Comparison of ENCODE assay signal across 21 mouse cellular contexts in genomic region chr15:80576415-80576994, GRCm38 (mm10). TPM values are rescaled to one million over a fixed set of nuclear protein-coding genes. Genes with fewer than 3 reads are reported as not detected.
DNase-seq lines count a peak whose midpoint lies in the region; ATAC-seq lines count a peak whose summit lies in the region.
"Had no signal": no experiment of that assay in that cellular context is flagged by ENCODE, and none has a peak within 500 bp of the region (broad histone marks: within the 10 kb centered on the region; RNA-seq: fewer than 3 reads in every experiment).

No protein-coding gene starts in this region.

- ATAC-seq in midbrain, embryonic 14.5 days (ENCODE audit: low FRiP score, low TSS enrichment) = no peak
- ATAC-seq: forebrain, embryonic 13.5 days; forebrain, embryonic 15.5 days; Patski had no signal

- 83% methylated on average over 11 of the region's 11 CpGs for WGBS in limb, embryonic 10.5 days
- 73% methylated on average over 11 of the region's 11 CpGs for WGBS in midbrain, embryonic 14.5 days

- H3K9ac ChIP-seq in midbrain, embryonic 14.5 days (replicated peaks; ENCODE audit: low read length) = no peak overlapping the region
- H3K9ac ChIP-seq: embryonic facial prominence, embryonic 12.5 days; forebrain, embryonic 13.5 days; forebrain, embryonic 15.5 days; forebrain, postnatal 0 days had no signal

- no peaks in the 10 kb centered on the region for H3K4me1 ChIP-seq in limb, embryonic 10.5 days
- peaks cover 15% of the 10 kb centered on the region; the same call in 1 of the 2 replicates for H3K4me1 ChIP-seq in midbrain, embryonic 14.5 days (ENCODE audit: control insufficient read depth, insufficient read depth, low read length)
- H3K4me1 ChIP-seq: embryonic facial prominence, embryonic 12.5 days had no signal

- no peak overlapping the region for H3K4me3 ChIP-seq in limb, embryonic 10.5 days
- H3K4me3 ChIP-seq in midbrain, embryonic 14.5 days (replicated peaks; ENCODE audit: low read depth, low read length) = no peak overlapping the region
- H3K4me3 ChIP-seq: embryonic facial prominence, embryonic 10.5 days; embryonic facial prominence, embryonic 12.5 days; forebrain, embryonic 13.5 days; forebrain, embryonic 15.5 days had no signal

- peak; percentile 63 for DNase-seq in CD4-positive helper T cell, adult 2 months (ENCODE audit: low read depth, low spot score)
- DNase-seq in T-cell, adult 2 months (ENCODE audit: low spot score) = peak; percentile 62
- peak; percentile 69 for DNase-seq in naive thymus-derived CD4-positive, alpha-beta T cell, adult 2 months (ENCODE audit: low read depth)
- no peak for DNase-seq in limb, embryonic 10.5 days (ENCODE audit: low spot score)
- no peak for DNase-seq in midbrain, embryonic 14.5 days
- DNase-seq: adrenal gland, adult 2 months; adrenal gland, postnatal 10 days; adrenal gland, postnatal 25 days; cerebellum, adult 11 months; cerebellum, adult 2 months; cerebellum, adult 9-10 months had no signal

- H3K27ac ChIP-seq in limb, embryonic 10.5 days = no peak overlapping the region
- no peak overlapping the region for H3K27ac ChIP-seq in midbrain, embryonic 14.5 days (replicated peaks; ENCODE audit: low read depth, low read length)
- H3K27ac ChIP-seq: embryonic facial prominence, embryonic 10.5 days; embryonic facial prominence, embryonic 12.5 days; forebrain, embryonic 13.5 days; forebrain, embryonic 15.5 days had no signal

- H3K4me2 ChIP-seq in midbrain, embryonic 14.5 days (ENCODE audit: low read length) = no peak overlapping the region
- H3K4me2 ChIP-seq: embryonic facial prominence, embryonic 12.5 days; forebrain, embryonic 15.5 days had no signal

- H3K9me3 ChIP-seq in limb, embryonic 10.5 days (replicated peaks) = no peaks in the 10 kb centered on the region
- no peaks in the 10 kb centered on the region for H3K9me3 ChIP-seq in midbrain, embryonic 14.5 days (ENCODE audit: control insufficient read depth, low read length)
- H3K9me3 ChIP-seq: embryonic facial prominence, embryonic 10.5 days; embryonic facial prominence, embryonic 12.5 days; forebrain, embryonic 13.5 days; forebrain, embryonic 15.5 days; G1E had no signal

- H3K36me3 ChIP-seq in limb, embryonic 10.5 days = no peaks in the 10 kb centered on the region
- no peaks in the 10 kb centered on the region for H3K36me3 ChIP-seq in midbrain, embryonic 14.5 days (ENCODE audit: control insufficient read depth, insufficient read depth, low read length)
- H3K36me3 ChIP-seq: embryonic facial prominence, embryonic 10.5 days; embryonic facial prominence, embryonic 12.5 days; forebrain, embryonic 15.5 days; G1E had no signal

- peaks cover 77% of the 10 kb centered on the region for H3K27me3 ChIP-seq in limb, embryonic 10.5 days (ENCODE audit: low read depth, poor library complexity, severe bottlenecking)
- H3K27me3 ChIP-seq in midbrain, embryonic 14.5 days (ENCODE audit: control insufficient read depth, insufficient read depth, low read length) = no peaks in the 10 kb centered on the region
- H3K27me3 ChIP-seq: forebrain, embryonic 15.5 days had no signal

RNA-seq across cellular contexts. Expression of gene Grap2, which starts 4.1 kb away (rescaled TPM):
- polyA plus RNA-seq in limb, embryonic 10.5 days (2016; fragmentation: Nextera tagmentation; extraction: Ambion mirVana) = 0.45 and 1.3 TPM in 2 replicates
- 0.66 and 0.90 TPM in 2 replicates for polyA plus RNA-seq in midbrain, embryonic 14.5 days (2014; fragmentation: Nextera tagmentation; extraction: Ambion mirVana)
- polyA plus RNA-seq: forebrain, postnatal 0 days; Patski had no signal

RNA-seq across cellular contexts. Expression of gene Enthd1, which starts 11.5 kb away (rescaled TPM):
- not detected in 2 replicates for polyA plus RNA-seq in limb, embryonic 10.5 days (2016; fragmentation: Nextera tagmentation; extraction: Ambion mirVana)
- polyA plus RNA-seq in midbrain, embryonic 14.5 days (2014; fragmentation: Nextera tagmentation; extraction: Ambion mirVana) = not detected in 2 replicates
- polyA plus RNA-seq: adrenal gland, adult 2 months; brain, embryonic 14.5 days; cerebellum, adult 2 months; cortical plate, adult 2 months; embryonic facial prominence, embryonic 10.5 days; embryonic facial prominence, embryonic 12.5 days; forebrain, embryonic 11.5 days; forebrain, embryonic 13.5 days; forebrain, embryonic 15.5 days; forebrain, postnatal 0 days; G1E; Patski had no signal

Comparison
In these comparisons a context has a peak if more than half of its experiments do, and no peak if none do; other contexts are left out.
1. DNase-seq: peak in CD4-positive helper T cell, adult 2 months (single experiment), T-cell, adult 2 months (single experiment) and naive thymus-derived CD4-positive, alpha-beta T cell, adult 2 months (single experiment); none in limb, embryonic 10.5 days (single experiment) and midbrain, embryonic 14.5 days (single experiment).